Mouse (Mus musculus): ENCODE results near the gene Lrrc2.

Gene Lrrc2

DNA sequence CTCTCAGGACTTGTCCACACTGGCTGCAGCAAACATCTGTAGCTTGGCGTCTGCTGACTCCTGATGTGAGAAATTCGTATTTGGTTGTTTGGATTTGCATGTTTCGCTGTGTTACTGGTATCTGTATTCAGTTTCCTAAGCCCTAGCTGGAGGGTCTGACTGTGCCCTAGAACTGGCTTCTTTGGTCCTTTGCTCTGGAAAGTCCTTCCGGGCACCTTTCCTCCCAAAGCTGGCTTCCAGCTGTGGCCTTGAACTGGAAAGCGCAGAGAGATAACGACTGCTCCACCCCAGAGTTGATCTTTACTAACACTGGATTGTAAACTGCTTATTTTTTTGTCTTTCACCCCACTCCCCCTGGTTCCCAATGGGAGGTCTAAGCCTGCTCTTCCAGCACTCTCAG, 3.4 kb upstream of the Lrrc2 start:
- DNase-seq (ENCODE audit: low spot score in 2 of 2) = no peak

DNA sequence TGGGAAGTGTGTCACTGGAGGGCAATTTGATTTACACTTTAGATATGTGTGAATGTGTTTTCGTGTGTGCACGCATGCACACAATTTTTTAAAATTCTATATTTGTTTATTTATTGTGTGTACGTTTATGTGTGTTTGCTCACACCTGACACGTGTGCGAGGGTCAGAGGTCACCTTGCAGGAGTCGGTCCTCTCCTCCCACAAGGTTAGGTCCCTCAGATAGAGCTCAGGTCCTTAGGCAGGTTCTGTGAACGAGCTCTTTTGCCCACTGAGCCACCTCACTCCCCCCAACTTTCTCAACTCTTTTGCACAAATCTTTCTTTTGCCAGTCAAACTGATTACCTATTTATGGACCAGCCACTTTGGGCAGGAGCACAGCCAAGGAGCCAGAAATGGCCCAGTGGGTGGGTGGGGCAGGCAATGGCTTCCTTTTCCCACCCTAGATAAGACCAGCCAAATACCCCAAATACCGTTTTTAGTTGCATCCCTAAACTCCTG, 2.5 kb upstream of the Lrrc2 start:
- no peak for DNase-seq (ENCODE audit: low spot score in 2 of 2)

GRCm38 (mm10) chr9:110950109-110950508, 1.2 kb upstream of the Lrrc2 start:
- DNase-seq (ENCODE audit: low spot score in 2 of 2) = no peak

DNA sequence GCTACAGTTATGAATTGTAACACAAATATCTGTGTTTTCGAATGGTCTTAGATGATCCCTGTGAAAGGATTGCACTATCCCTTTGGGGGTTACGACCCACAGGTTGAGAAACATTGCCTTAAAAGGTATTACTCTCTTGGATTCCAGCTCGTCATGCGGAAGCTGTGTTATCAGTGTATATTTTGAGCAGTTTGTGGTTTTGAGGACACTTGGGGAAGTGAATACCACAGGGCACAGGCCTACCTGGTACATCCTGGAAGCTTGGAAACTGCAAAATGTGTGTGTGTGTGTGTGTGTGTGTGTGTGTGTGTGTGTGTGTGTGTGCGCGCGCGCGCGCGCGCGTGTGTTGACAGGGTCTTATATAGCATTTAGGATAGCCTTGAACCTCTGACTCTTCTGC, 521 bp downstream of the Lrrc2 start:
- no peak for DNase-seq (ENCODE audit: low spot score in 2 of 2)

- DNase-seq (ENCODE audit: low spot score in 2 of 2) = no peak
Measured at GRCm38 (mm10) chr9:110952398-110952797, 1.1 kb downstream of the Lrrc2 start.

DNA sequence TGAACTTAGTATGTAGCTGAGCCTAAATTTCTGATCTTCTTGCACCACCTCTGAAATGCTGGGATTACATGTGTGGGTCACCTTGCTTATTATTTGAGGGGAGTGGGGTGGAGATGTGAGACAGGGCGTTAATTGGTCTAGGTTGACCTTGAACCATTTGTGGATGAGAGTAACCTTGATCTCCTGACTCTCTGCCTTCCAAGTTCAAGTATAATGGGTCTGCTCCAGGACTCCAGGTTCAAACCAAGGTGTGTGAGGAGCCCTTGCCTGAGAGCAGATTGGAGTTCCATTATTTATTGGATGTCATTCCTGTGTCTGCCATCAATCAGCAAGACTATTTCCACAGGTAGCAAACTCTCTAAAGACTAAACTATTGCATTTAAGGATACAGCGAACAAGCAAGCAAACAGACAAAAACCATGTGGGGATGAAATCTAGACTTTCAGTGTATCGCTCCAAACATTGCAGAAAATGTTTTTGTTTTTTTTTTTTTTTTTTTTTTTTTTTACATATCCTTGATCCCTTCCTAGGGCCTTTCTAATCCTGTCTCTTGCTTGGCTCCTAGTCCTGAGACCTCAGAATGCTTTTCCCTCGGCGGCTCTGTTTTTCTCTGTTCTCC, 1.7 kb downstream of the Lrrc2 start:
- DNase-seq (ENCODE audit: low spot score in 2 of 2) = no peak

- peak; percentile 51 to 64 for DNase-seq (ENCODE audit: low spot score in 2 of 2)
Measured at GRCm38 (mm10) chr9:110953550-110954461, 2.5 kb downstream of the Lrrc2 start.

DNA sequence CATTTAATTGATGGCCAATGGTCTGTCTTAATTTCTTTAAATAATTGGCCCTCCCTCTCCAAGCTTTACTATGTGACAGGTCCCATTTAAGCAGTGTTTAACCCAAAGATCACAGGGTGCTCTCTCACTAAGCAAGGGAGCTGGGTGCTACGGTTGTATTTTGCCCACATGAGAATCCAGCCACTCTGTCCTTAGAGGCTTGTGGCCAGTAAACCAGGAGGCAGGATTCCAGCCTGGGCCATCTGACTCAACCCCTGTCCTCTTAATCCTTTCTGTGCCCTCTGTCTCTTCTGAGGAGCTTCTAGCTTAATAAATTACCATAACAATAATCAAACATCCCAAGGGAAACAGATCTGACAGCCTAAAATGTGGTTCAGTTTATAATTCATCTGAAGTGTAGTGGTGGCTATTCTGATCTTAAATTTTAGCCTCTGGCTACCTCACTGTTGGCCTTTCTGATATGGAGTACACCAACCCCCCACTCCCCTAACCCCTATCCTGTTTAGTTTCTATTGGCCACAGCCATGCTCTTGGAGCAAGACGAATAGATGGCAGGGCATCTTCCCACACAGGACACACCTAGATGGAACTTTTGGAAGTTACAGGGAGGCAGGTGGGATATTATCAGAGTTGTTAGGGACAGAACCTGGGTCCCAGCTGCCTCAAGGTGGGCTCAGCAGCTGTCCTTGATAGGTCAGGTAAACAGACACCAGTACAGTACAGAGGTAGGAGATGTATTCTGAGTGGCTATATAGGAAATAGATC, 3.5 kb downstream of the Lrrc2 start:
- no peak for DNase-seq (ENCODE audit: low spot score in 2 of 2)

DNA sequence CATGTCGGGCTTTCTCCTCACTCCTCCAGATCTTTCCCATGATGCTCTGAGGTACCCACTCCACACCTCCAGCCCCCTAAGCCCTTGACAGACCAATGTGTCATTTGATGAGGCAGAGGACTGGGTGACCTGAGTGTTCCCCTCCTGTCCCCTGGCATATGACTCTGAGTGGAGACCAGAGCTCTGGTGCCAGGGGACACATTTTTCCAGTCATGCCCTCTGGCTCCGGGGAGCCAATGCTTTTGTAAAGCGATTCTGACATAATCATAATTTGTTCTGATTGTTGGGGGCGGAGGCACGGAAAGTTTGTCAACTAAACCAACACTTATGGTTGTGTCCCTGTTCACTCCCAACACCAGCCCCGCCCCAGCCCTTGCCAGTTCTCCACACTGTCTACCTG, 4.6 kb downstream of the Lrrc2 start:
- no peak for DNase-seq (ENCODE audit: low spot score in 2 of 2)

- DNase-seq (ENCODE audit: low spot score in 2 of 2) = no peak
Measured at GRCm38 (mm10) chr9:110959669-110960068, 8.3 kb downstream of the Lrrc2 start.

GRCm38 (mm10) chr9:110960230-110961149, 9.1 kb downstream of the Lrrc2 start:
- DNase-seq (ENCODE audit: low spot score in 2 of 2) = no peak

GRCm38 (mm10) chr9:110961386-110961785, 10.0 kb downstream of the Lrrc2 start:
- DNase-seq (ENCODE audit: low spot score in 2 of 2) = no peak

- no peak for DNase-seq (ENCODE audit: low spot score in 2 of 2)
Measured at GRCm38 (mm10) chr9:110963566-110964115, 12.3 kb downstream of the Lrrc2 start.

DNA sequence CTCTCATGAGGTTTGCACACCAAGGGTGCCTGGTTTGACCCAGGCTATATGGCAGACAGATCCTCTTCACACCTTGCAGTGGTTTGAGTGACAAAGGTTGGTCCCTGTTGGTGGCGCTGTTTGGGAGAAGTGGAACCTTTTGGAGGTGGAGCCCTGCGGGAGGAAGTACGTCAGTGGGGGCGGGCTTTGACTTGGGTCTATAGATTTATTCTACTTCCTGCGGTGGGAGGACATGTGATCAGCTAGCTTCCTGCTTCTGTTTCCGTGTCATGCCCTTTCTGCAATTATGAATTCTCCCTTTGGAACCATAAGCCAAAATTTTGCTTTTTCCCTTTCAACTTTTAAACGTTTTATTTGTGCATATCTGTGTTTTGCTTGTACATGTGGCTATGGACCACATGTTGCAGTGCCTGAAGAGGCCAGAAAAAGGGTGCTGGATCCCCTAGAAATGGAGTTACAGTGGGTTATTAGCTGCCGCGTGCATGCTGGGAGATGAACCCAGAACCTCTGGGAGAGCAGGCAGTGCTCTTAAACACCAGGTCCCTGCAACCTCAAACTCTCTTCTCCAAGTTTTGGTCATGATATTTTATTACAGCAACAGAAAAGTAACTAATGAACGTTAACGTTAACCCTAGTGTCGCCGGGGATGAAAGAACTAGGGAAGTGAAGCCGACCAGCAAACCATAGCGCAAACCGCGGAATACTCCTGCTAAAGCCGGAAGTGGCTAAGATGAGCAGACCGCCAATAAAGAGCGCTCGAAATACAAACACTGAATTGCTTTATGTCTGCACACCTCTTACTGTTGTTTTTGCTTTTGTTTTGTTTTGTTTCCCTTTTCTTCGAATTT, 13.9 kb downstream of the Lrrc2 start:
- no peak for DNase-seq (ENCODE audit: low spot score in 2 of 2)

GRCm38 (mm10) chr9:110965910-110966231, 14.5 kb downstream of the Lrrc2 start:
- no peak for DNase-seq (ENCODE audit: low spot score in 2 of 2)

- no peak for DNase-seq (ENCODE audit: low spot score in 2 of 2)
Measured at GRCm38 (mm10) chr9:110979411-110979810, 28.1 kb downstream of the Lrrc2 start.

DNA sequence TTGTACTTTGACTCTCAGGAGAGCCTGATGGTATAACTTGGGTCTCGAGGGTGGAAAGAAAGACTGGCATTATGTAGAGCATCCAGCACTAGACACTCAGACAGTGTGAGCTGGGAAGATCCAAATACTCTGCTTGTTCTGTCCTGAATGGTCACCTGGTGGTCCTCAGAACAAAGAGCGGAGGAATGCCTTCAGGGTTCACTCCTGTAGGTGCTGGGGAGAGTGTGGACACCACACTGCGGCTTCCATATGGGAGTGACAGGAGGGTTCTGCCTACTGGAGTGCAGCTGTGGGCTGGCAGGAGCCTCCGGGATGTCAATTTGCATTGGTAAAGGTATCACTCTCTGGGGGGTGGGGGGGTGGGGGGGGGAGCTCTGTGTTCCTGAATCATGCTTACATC, 31.0 kb downstream of the Lrrc2 start:
- no peak for DNase-seq (ENCODE audit: low spot score in 2 of 2)

- no peak for DNase-seq (ENCODE audit: low spot score in 2 of 2)
Measured at GRCm38 (mm10) chr9:110984096-110984495, 32.8 kb downstream of the Lrrc2 start.

DNA sequence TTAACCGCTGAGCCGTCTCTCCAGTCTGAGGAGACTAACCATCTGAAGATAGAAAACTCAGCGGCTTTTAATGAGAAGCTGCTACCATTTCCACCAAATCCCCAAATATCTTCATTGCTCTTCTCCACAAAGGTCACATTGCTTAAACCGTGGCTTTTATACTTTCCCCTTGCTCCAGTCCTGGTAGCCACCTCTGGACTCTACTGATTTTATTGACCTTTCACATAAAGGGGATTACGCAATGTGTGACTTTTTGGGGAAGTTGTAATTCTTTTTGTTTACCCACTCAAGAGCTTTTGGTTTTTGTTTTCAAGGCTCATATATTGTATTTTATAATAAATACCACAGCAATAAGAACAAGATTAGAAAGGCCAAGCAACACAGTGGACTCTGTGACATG, 34.2 kb downstream of the Lrrc2 start:
- no peak for DNase-seq (ENCODE audit: low spot score in 2 of 2)

- no peak for DNase-seq (ENCODE audit: low spot score in 2 of 2)
Measured at GRCm38 (mm10) chr9:110985951-110986350, 34.6 kb downstream of the Lrrc2 start.

All from frontal cortex, postnatal 25 days (tissue).